Mouse (Mus musculus) heart, adult 2 months (tissue): Measurements from ENCODE around the gene Elavl1. TPM values are rescaled to one million over a fixed set of nuclear protein-coding genes. Genes with fewer than 3 reads are reported as not detected.

Experiments
- DNase-seq, 2 experiments: peaks; one replicate each; pipeline ENCODE4 v3.0.0; 2021
- H3K27ac ChIP-seq: fragments of 200-600 bp; 2 replicates; pipeline ENCODE4 v1.8.1; 2022
- H3K27me3 ChIP-seq: fragments of 200-500 bp; 2 replicates; pipeline ENCODE4 v1.6.1; 2012; ENCODE audit warnings: mild to moderate bottlenecking, low read length, inconsistent platforms, mixed read lengths; ENCODE audit not compliant: control insufficient read depth, insufficient read depth
- H3K36me3 ChIP-seq: fragments of 200-500 bp; 2 replicates; pipeline ENCODE4 v1.6.1; 2012; ENCODE audit warnings: low read length, inconsistent platforms; ENCODE audit not compliant: control insufficient read depth, insufficient read depth
- H3K4me1 ChIP-seq: fragments of 200-500 bp; 2 replicates; pipeline ENCODE4 v1.6.1; 2011; ENCODE audit warnings: low read length; ENCODE audit not compliant: control insufficient read depth, insufficient read depth
- H3K4me3 ChIP-seq: fragments of 200-600 bp; 2 replicates; pipeline ENCODE4 v1.8.1; 2022
- H3K79me2 ChIP-seq: fragments of 200-500 bp; replicated peaks from 2 replicates; pipeline ENCODE4 v1.6.1; 2012; ENCODE audit warnings: mild to moderate bottlenecking, inconsistent platforms, low read length, moderate library complexity, mixed read lengths; ENCODE audit not compliant: control insufficient read depth, insufficient read depth
- H3K9ac ChIP-seq: fragments of 200-500 bp; 2 replicates; pipeline ENCODE4 v1.6.1; 2012; ENCODE audit warnings: low read depth, mild to moderate bottlenecking, control low read depth, inconsistent platforms, low read length, mixed read lengths
- CTCF ChIP-seq: fragments of 200-600 bp; IDR thresholded peaks from 2 replicates; pipeline ENCODE4 v1.8.1; 2022; ENCODE audit warnings: antibody characterized with exemption, mild to moderate bottlenecking, moderate library complexity
- EP300 ChIP-seq: fragments of 200-500 bp; IDR thresholded peaks from 2 replicates; pipeline ENCODE4 v1.6.1; 2011; ENCODE audit warnings: low read depth, low read length, control low read depth; ENCODE audit not compliant: insufficient read depth
- POLR2A ChIP-seq: fragments of 200-500 bp; IDR thresholded peaks from 2 replicates; pipeline ENCODE4 v1.6.1; 2011; ENCODE audit warnings: mild to moderate bottlenecking, low read depth, low read length, control low read depth; ENCODE audit not compliant: insufficient read depth
- WGBS: fragments of 180-500 bp; shearing (Covaris S2); methylation state at CpG from one replicate; pipeline ENCODE4 v1.1.7; 2018; 5-methylcytosine and 5-hydroxymethylcytosine counted together
- intact Hi-C: fragments of 180-260 bp; cut with DNase I; formaldehyde crosslinking; loops from one replicate; pipeline ENCODE4 v1.15.1; 2025
- polyA plus RNA-seq: library from polyadenylated mRNA; depleted of rRNA; stranded (reverse); fragments of >200 nt; gene quantifications from 2 replicates; pipeline ENCODE4 v1.2.3, GENCODE M21; 2012
- total RNA-seq, 2 experiments: library from RNA; stranded (reverse); gene quantifications; 2 replicates each; pipeline ENCODE4 v1.2.3; 2021

Elavl1 gene
- total and polyA plus RNA-seq, 3 experiments = 25.9 to 61.1 (median 60.0) TPM

DNA sequence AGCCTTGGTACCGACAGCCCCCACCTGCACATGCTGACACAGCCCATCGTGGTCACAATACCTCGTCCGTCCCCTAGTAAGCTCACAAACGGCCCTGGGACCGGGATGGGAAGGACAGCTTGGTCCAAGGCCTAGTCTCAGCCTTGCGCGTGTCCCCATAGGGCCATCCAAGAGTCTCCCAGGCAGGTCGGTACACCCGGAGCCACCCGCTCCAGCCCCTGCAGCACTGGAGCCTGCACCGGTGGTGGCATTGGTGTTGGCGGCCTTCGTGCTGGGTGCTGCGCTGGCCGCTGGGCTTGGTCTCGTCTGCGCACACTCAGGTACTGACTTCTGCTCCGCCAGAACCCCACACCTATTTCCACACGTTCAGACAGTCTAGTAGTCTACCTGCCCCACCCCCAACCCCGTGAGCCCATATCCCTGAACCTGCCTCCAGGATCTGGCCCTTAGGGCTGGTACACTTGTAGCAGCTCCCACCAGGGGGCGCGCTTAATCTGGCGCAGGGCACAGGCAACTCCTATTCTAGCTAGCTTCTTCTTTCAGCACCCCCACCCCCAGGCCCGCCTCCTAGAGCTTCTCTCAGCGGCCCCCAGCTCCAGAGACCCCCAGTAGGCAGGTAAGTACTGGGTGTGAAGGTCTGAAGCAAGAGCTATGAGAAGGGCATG lies 74.8 kb downstream of the Elavl1 start:
- no peak overlapping the region for H3K4me3 ChIP-seq
- H3K27ac ChIP-seq = no peak overlapping the region
- no peaks in the 10 kb centered on the region for H3K36me3 ChIP-seq
- 0 out of 2 replicates have a peak, but pooled peaks cover 2% of the 10 kb centered on the region for H3K79me2 ChIP-seq
- peaks cover 5% of the 10 kb centered on the region for H3K4me1 ChIP-seq
- H3K9ac ChIP-seq = no peak overlapping the region
- 0 out of 2 replicates have a peak, but pooled peaks have one; percentile 22 for TF ChIP-seq EP300
- TF ChIP-seq CTCF = peak; percentile 96
- TF ChIP-seq POLR2A = no peak
- peak; percentile 82 to 87 for DNase-seq
- intact Hi-C loops = loop anchor here (2.0 to 5.0 kb wide), 4 partner anchors 58 to 267 kb away; no protein-coding TSS in a partner anchor
- WGBS = 44% methylated on average over 26 of the region's 26 CpGs
- H3K27me3 ChIP-seq = no peaks in the 10 kb centered on the region

DNA sequence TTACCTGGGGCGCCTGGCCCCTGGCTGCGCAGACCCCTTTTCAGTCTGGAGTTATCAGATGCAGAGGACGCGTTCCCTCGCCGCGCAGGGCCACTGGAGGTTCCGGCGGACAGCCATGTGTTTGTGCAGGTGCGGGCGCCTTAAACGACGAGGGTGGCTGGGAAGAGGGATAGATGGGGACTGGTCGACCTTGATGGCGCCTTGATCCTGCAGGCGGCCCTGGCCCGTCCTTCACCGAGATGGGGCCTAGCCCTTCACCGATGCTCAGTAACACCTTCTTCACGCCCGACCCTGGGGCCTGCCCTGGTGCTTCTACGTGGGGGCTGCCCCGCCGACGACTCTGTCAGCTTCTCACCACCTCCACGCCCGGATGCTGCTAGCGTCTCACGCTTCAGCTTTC lies 76.0 kb downstream of the Elavl1 start:
- Histone ChIP-seq H3K4me3 (no peak overlapping the region), H3K4me1 (peaks cover 5% of the 10 kb centered on the region), H3K79me2 (0 out of 2 replicates have a peak, but pooled peaks cover 2% of the 10 kb centered on the region), H3K27me3 (no peaks in the 10 kb centered on the region), H3K27ac (no peak overlapping the region; the same call in 1 of the 2 replicates), H3K36me3 (no peaks in the 10 kb centered on the region), H3K9ac (peak overlapping the region; percentile 40)
- no peak for TF ChIP-seq EP300
- TF ChIP-seq POLR2A = no peak
- TF ChIP-seq CTCF = no peak
- WGBS = 25% methylated on average over 29 of the region's 29 CpGs
- peak in 1 of 2 experiments; percentile 33 for DNase-seq
- intact Hi-C loops = no loop called here

- intact Hi-C loops = no loop called here
- H3K27me3 ChIP-seq = no peaks in the 10 kb centered on the region
- H3K4me3 ChIP-seq = no peak within 1 kb of the TSS
- no peaks in the 10 kb centered on the region for H3K36me3 ChIP-seq
- H3K79me2 ChIP-seq = no peaks in the 10 kb centered on the region
- peaks cover 2% of the 10 kb centered on the region for H3K4me1 ChIP-seq
- WGBS = 86% methylated on average over 15 of the region's 15 CpGs
- TF ChIP-seq CTCF (no peak), EP300 (no peak), POLR2A (no peak)
- DNase-seq = no peak
- no peak within 1 kb of the TSS for H3K27ac ChIP-seq
- no peak within 1 kb of the TSS; the same call in 1 of the 2 replicates for H3K9ac ChIP-seq
These were observed 77.2 kb downstream of the Elavl1 start, which contains the start of gene Tgfbr3l for GRCm38 (mm10) chr8:4247951-4248540. Gene Tgfbr3l (plus strand): TSS chr8:4248214.

DNA sequence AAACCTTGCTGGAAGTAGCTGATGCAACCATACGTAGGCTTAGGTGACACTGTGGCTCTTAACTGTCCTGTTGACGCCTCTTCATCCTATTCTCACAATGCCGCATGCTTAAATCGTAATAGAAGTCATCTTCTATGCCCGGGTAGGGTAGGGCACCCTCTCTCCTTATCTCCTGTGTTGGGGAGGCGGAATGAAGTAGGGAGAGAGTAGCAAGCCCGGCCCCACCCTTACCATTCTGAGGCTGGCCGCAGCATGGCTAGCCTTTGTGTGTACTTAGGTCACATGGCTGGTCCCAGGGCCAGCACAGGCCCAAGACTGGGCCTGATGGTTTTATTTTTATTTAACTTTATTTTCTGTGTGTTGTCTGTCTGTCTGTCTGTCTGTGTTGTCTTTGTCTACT lies 78.0 kb downstream of the Elavl1 start:
- WGBS = 85% methylated on average over 8 of the region's 8 CpGs
- Histone ChIP-seq H3K4me3 (no peak overlapping the region), H3K27me3 (no peaks in the 10 kb centered on the region), H3K9ac (no peak overlapping the region), H3K4me1 (no peaks in the 10 kb centered on the region), H3K79me2 (no peaks in the 10 kb centered on the region), H3K36me3 (no peaks in the 10 kb centered on the region), H3K27ac (no peak overlapping the region)
- TF ChIP-seq POLR2A = no peak
- TF ChIP-seq CTCF = no peak
- no peak for TF ChIP-seq EP300
- intact Hi-C loops = no loop called here
- DNase-seq = no peak

- Histone ChIP-seq H3K36me3 (no peaks in the 10 kb centered on the region), H3K27ac (no peak overlapping the region), H3K4me1 (no peaks in the 10 kb centered on the region), H3K27me3 (no peaks in the 10 kb centered on the region), H3K79me2 (no peaks in the 10 kb centered on the region), H3K9ac (no peak overlapping the region), H3K4me3 (no peak overlapping the region)
- no peak for DNase-seq
- no peak for TF ChIP-seq POLR2A
- no peak for TF ChIP-seq CTCF
- no peak for TF ChIP-seq EP300
- intact Hi-C loops = no loop called here
- 86% methylated on average over 13 of the region's 13 CpGs for WGBS
These were observed 79.5 kb downstream of the Elavl1 start for GRCm38 (mm10) chr8:4245737-4246136.

- no peaks in the 10 kb centered on the region; the same call in 1 of the 2 replicates for H3K4me1 ChIP-seq
- no peaks in the 10 kb centered on the region for H3K79me2 ChIP-seq
- no peaks in the 10 kb centered on the region for H3K27me3 ChIP-seq
- DNase-seq = no peak
- TF ChIP-seq CTCF (no peak), EP300 (no peak), POLR2A (no peak)
- no peak overlapping the region for H3K9ac ChIP-seq
- no peaks in the 10 kb centered on the region; the same call in 1 of the 2 replicates for H3K36me3 ChIP-seq
- no peak overlapping the region for H3K27ac ChIP-seq
- intact Hi-C loops = no loop called here
- WGBS = 94% methylated on average over 5 of the region's 5 CpGs
- no peak overlapping the region for H3K4me3 ChIP-seq
These were observed 80.2 kb downstream of the Elavl1 start for GRCm38 (mm10) chr8:4245061-4245460.
